Mouse (Mus musculus) forebrain, embryonic 16.5 days (tissue): ENCODE results near the gene Itga10. TPM values are rescaled to one million over a fixed set of nuclear protein-coding genes. Genes with fewer than 3 reads are reported as not detected.
"Not testable (repeated sequence)": the region's sequence is repeated elsewhere in the genome, so short reads cannot be mapped to it uniquely, and the experiment has no call there.

Source experiments
- ATAC-seq: fragments of 200-750 bp; cut with Nextera tagmentation; 2 replicates; pipeline ENCODE4 v1.8.0; 2017; ENCODE audit warnings: mild to moderate bottlenecking, moderate library complexity
- H3K27ac ChIP-seq: fragments of 300-500 bp; sonication (generic); 2 replicates; pipeline ENCODE4 v1.5.1; 2014; ENCODE audit warnings: low read length, control low read depth
- H3K27me3 ChIP-seq: fragments of 300-500 bp; sonication (generic); replicated peaks from 2 replicates; pipeline ENCODE4 v1.6.1; 2014; ENCODE audit warnings: low read length; ENCODE audit not compliant: control insufficient read depth, insufficient read depth
- H3K36me3 ChIP-seq: fragments of 300-500 bp; sonication (generic); 2 replicates; pipeline ENCODE4 v1.6.1; 2014; ENCODE audit not compliant: control insufficient read depth, insufficient read depth
- H3K4me1 ChIP-seq: fragments of 300-500 bp; sonication (generic); replicated peaks from 2 replicates; pipeline ENCODE4 v1.6.1; 2014; ENCODE audit warnings: low read length; ENCODE audit not compliant: control insufficient read depth, insufficient read depth
- H3K4me2 ChIP-seq: fragments of 300-500 bp; sonication (generic); 2 replicates; pipeline ENCODE4 v1.6.1; 2014; ENCODE audit warnings: mild to moderate bottlenecking, low read length, control low read depth
- H3K4me3 ChIP-seq: fragments of 300-500 bp; sonication (generic); replicated peaks from 2 replicates; pipeline ENCODE4 v1.5.1; 2014; ENCODE audit warnings: mild to moderate bottlenecking, low read length, control low read depth
- H3K9ac ChIP-seq: fragments of 300-500 bp; sonication (generic); replicated peaks from 2 replicates; pipeline ENCODE4 v1.6.1; 2014; ENCODE audit warnings: low read depth, low read length, control low read depth
- H3K9me3 ChIP-seq: fragments of 300-500 bp; sonication (generic); 2 replicates; pipeline ENCODE4 v1.6.1; 2016; ENCODE audit warnings: low read length; ENCODE audit not compliant: control insufficient read depth
- WGBS: fragments of 180-500 bp; shearing (Covaris S2); extraction: QIAGEN DNeasy Blood & Tissue Kit; methylation state at CpG from one replicate; pipeline ENCODE4 v1.1.7; 2014; 5-methylcytosine and 5-hydroxymethylcytosine counted together
- polyA plus RNA-seq: library from polyadenylated mRNA; unstranded; fragments of >200 nt; fragmentation: Nextera tagmentation; extraction: Ambion mirVana; gene quantifications from 2 replicates; pipeline ENCODE4 v1.2.1, GENCODE M21; 2015

Itga10 gene
- polyA plus RNA-seq, 1 experiment from 2014 or later, result 1.3 TPM

- Histone ChIP-seq H3K27ac (peak overlapping the region; percentile 96), H3K4me2 (peak overlapping the region; percentile 62), H3K4me3 (peak overlapping the region; percentile 81), H3K36me3 (no peaks in the 10 kb centered on the region), H3K4me1 (peaks cover 67% of the 10 kb centered on the region), H3K9me3 (no peaks in the 10 kb centered on the region), H3K27me3 (no peaks in the 10 kb centered on the region), H3K9ac (peak overlapping the region; percentile 87)
- under 1% methylated on average over 24 of the region's 40 CpGs for WGBS
- peak; percentile 59 for ATAC-seq
Observed at GRCm38 (mm10) chr3:96601251-96601787, 44.1 kb upstream of the Itga10 start.

GRCm38 (mm10) chr3:96601941-96602703 is 43.3 kb upstream of the Itga10 start:
- peak overlapping the region; percentile 96 for H3K27ac ChIP-seq
- no peaks in the 10 kb centered on the region for H3K36me3 ChIP-seq
- peak overlapping the region; percentile 81 for H3K4me3 ChIP-seq
- no peak for ATAC-seq
- no peaks in the 10 kb centered on the region for H3K9me3 ChIP-seq
- WGBS, result 6% methylated on average over 10 of the region's 10 CpGs
- H3K9ac ChIP-seq, result peak overlapping the region; percentile 87
- H3K4me1 ChIP-seq, result peaks cover 59% of the 10 kb centered on the region
- H3K27me3 ChIP-seq, result no peaks in the 10 kb centered on the region
- H3K4me2 ChIP-seq, result peak overlapping the region; percentile 62

GRCm38 (mm10) chr3:96602704-96603084 is 42.7 kb upstream of the Itga10 start:
- Histone ChIP-seq H3K4me2 (peak overlapping the region; percentile 62), H3K9ac (peak overlapping the region; percentile 87), H3K36me3 (no peaks in the 10 kb centered on the region), H3K4me3 (peak overlapping the region; percentile 81), H3K27me3 (no peaks in the 10 kb centered on the region), H3K9me3 (no peaks in the 10 kb centered on the region), H3K4me1 (peaks cover 54% of the 10 kb centered on the region), H3K27ac (peak overlapping the region; percentile 96)
- no peak for ATAC-seq
- 33% methylated on average over 5 of the region's 5 CpGs for WGBS

- ATAC-seq, result no peak
- peak overlapping the region; percentile 87 for H3K9ac ChIP-seq
- H3K27me3 ChIP-seq, result no peaks in the 10 kb centered on the region
- WGBS, result 29% methylated on average over 5 of the region's 5 CpGs
- peaks cover 50% of the 10 kb centered on the region for H3K4me1 ChIP-seq
- peak overlapping the region; percentile 96 for H3K27ac ChIP-seq
- no peaks in the 10 kb centered on the region for H3K36me3 ChIP-seq
- H3K4me3 ChIP-seq, result peak overlapping the region; percentile 81
- H3K4me2 ChIP-seq, result peak overlapping the region; percentile 62
- no peaks in the 10 kb centered on the region for H3K9me3 ChIP-seq
Observed at GRCm38 (mm10) chr3:96603311-96603710, 42.1 kb upstream of the Itga10 start.

GRCm38 (mm10) chr3:96606007-96606406 is 39.4 kb upstream of the Itga10 start:
- H3K36me3 ChIP-seq, H3K9ac ChIP-seq, H3K27me3 ChIP-seq, H3K4me2 ChIP-seq, H3K4me3 ChIP-seq, ATAC-seq, H3K27ac ChIP-seq, H3K9me3 ChIP-seq: not testable (repeated sequence)
- H3K4me1 ChIP-seq, result peaks cover 32% of the 10 kb centered on the region
- WGBS, result 88% methylated on average over 3 of the region's 4 CpGs

- H3K9ac ChIP-seq, result no peak overlapping the region
- H3K9me3 ChIP-seq, result no peaks in the 10 kb centered on the region
- H3K36me3 ChIP-seq, result no peaks in the 10 kb centered on the region
- WGBS, result 94% methylated on average over 4 of the region's 4 CpGs
- H3K27me3 ChIP-seq, result no peaks in the 10 kb centered on the region
- H3K4me3 ChIP-seq, result no peak overlapping the region
- H3K27ac ChIP-seq, result no peak overlapping the region
- H3K4me1 ChIP-seq, result peaks cover 32% of the 10 kb centered on the region
- no peak overlapping the region for H3K4me2 ChIP-seq
- no peak for ATAC-seq
Observed at GRCm38 (mm10) chr3:96606618-96607017, 38.8 kb upstream of the Itga10 start.

- H3K36me3 ChIP-seq, result peaks cover 20% of the 10 kb centered on the region
Observed at GRCm38 (mm10) chr3:96617941-96618340, 27.4 kb upstream of the Itga10 start.

GRCm38 (mm10) chr3:96623201-96623600 is 22.2 kb upstream of the Itga10 start:
- Histone ChIP-seq H3K27me3 (no peaks in the 10 kb centered on the region), H3K36me3 (peaks cover 15% of the 10 kb centered on the region), H3K9me3 (no peaks in the 10 kb centered on the region), H3K4me1 (no peaks in the 10 kb centered on the region), H3K9ac (no peak overlapping the region), H3K27ac (no peak overlapping the region), H3K4me3 (no peak overlapping the region), H3K4me2 (no peak overlapping the region)
- ATAC-seq, result no peak
- 91% methylated on average over 4 of the region's 4 CpGs for WGBS

More at GRCm38 (mm10) chr3:96617941-96618340, 27.4 kb upstream of the Itga10 start:
- no peaks in the 10 kb centered on the region for H3K4me1 ChIP-seq
- no peaks in the 10 kb centered on the region for H3K27me3 ChIP-seq
- 97% methylated on average over 3 of the region's 3 CpGs for WGBS
- no peaks in the 10 kb centered on the region for H3K9me3 ChIP-seq
- H3K9ac ChIP-seq, result no peak overlapping the region
- ATAC-seq, result no peak
- no peak overlapping the region for H3K4me2 ChIP-seq
- H3K4me3 ChIP-seq, result no peak overlapping the region
- no peak overlapping the region for H3K27ac ChIP-seq

GRCm38 (mm10) chr3:96629729-96630600 is 15.4 kb upstream of the Itga10 start, which contains the start of gene Rbm8a:
TSS of gene Rbm8a (plus strand) at chr3:96629933.
- Histone ChIP-seq H3K4me1 (peaks cover 18% of the 10 kb centered on the region), H3K4me3 (peak within 1 kb of the TSS; percentile 75), H3K9me3 (no peaks in the 10 kb centered on the region), H3K4me2 (peak within 1 kb of the TSS; percentile 76), H3K27ac (peak within 1 kb of the TSS; percentile 81), H3K36me3 (peaks cover 4% of the 10 kb centered on the region; the same call in 1 of the 2 replicates), H3K9ac (peak within 1 kb of the TSS; percentile 79), H3K27me3 (no peaks in the 10 kb centered on the region)
- ATAC-seq, result peak; percentile 94
- WGBS, result under 1% methylated on average over 48 of the region's 48 CpGs
